Mouse (Mus musculus): ENCODE measurements around the gene Tsr3. TPM values are rescaled to one million over a fixed set of nuclear protein-coding genes. Genes with fewer than 3 reads are reported as not detected.

Gene Tsr3
- total and polyA plus RNA-seq, 2 experiments from 2014 or later, result 24.3 to 31.2 TPM

- WGBS, result 71% methylated on average over 18 of the region's 18 CpGs
- peaks cover 4% of the 10 kb centered on the region for H3K36me3 ChIP-seq (replicated peaks; ENCODE audit: control insufficient read depth, insufficient read depth, low read length)
- H3K9ac ChIP-seq (replicated peaks; ENCODE audit: low read depth, low read length), result no peak overlapping the region
- no peaks in the 10 kb centered on the region; the same call in 1 of the 2 replicates for H3K27me3 ChIP-seq (ENCODE audit: control insufficient read depth, insufficient read depth, low read length)
- TF ChIP-seq EP300 (IDR thresholded peaks at IDR 0.05; ENCODE audit: low read depth) (no peak), CTCF (IDR thresholded peaks at IDR 0.05; ENCODE audit: low read depth) (no peak)
- no peaks in the 10 kb centered on the region for H3K4me1 ChIP-seq (ENCODE audit: control insufficient read depth, insufficient read depth)
- no peaks in the 10 kb centered on the region for H3K9me3 ChIP-seq (replicated peaks; ENCODE audit: control insufficient read depth, low read length)
- no peak for ATAC-seq (ENCODE audit: insufficient read depth, low read depth)
- no peak overlapping the region for H3K4me2 ChIP-seq (ENCODE audit: low read depth, low read length)
- H3K27ac ChIP-seq (ENCODE audit: low read depth), result no peak overlapping the region
- DNase-seq (ENCODE audit: low spot score), result no peak
- H3K4me3 ChIP-seq (ENCODE audit: low read depth, low read length), result no peak overlapping the region
Measured at GRCm38 (mm10) chr17:25248033-25248750, 8.2 kb downstream of the Tsr3 start.

DNA sequence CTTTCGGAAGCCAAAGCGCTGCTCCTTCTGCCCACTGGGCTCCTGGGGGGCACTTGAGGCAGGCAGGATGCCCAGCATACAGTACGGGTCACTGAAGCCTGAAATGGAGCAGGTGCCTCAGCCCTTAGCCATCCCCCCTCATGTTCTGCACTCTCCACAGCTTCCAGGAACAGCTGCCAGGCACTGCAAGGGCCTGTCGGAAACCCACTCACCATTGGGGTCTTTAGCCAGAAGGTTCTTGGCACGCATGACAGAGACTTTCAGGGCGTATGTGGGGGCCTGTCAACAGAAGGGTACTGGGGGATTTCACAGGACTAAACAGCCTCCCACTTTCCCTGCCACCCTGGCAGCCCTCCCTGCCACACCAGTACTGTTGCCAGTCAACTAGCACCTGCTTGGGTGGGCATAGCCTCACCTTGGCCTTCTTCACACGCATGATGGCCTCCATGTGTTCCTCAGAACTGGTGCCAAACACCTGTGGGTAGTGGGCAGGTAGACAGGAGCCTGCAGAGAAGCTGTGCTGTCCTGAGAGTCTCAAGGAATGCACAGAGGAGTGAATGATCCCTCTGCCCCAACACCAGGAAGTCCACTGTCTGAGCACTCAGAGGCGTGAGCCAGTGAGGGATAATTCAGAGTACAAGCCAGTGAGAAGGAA is 10.3 kb downstream of the Tsr3 start:
- H3K4me1 ChIP-seq (ENCODE audit: control insufficient read depth, insufficient read depth), result no peaks in the 10 kb centered on the region
- TF ChIP-seq CTCF (IDR thresholded peaks at IDR 0.05; ENCODE audit: low read depth) (no peak), EP300 (IDR thresholded peaks at IDR 0.05; ENCODE audit: low read depth) (no peak)
- no peak for ATAC-seq (ENCODE audit: insufficient read depth, low read depth)
- H3K9ac ChIP-seq (replicated peaks; ENCODE audit: low read depth, low read length), result no peak overlapping the region
- no peak overlapping the region for H3K4me2 ChIP-seq (ENCODE audit: low read depth, low read length)
- no peaks in the 10 kb centered on the region for H3K36me3 ChIP-seq (replicated peaks; ENCODE audit: control insufficient read depth, insufficient read depth, low read length)
- DNase-seq (ENCODE audit: low spot score), result no peak
- peaks cover 17% of the 10 kb centered on the region for H3K27me3 ChIP-seq (ENCODE audit: control insufficient read depth, insufficient read depth, low read length)
- no peak overlapping the region for H3K4me3 ChIP-seq (ENCODE audit: low read depth, low read length)
- H3K9me3 ChIP-seq (replicated peaks; ENCODE audit: control insufficient read depth, low read length), result no peaks in the 10 kb centered on the region
- 71% methylated on average over 8 of the region's 8 CpGs for WGBS
- no peak overlapping the region for H3K27ac ChIP-seq (ENCODE audit: low read depth)

DNA sequence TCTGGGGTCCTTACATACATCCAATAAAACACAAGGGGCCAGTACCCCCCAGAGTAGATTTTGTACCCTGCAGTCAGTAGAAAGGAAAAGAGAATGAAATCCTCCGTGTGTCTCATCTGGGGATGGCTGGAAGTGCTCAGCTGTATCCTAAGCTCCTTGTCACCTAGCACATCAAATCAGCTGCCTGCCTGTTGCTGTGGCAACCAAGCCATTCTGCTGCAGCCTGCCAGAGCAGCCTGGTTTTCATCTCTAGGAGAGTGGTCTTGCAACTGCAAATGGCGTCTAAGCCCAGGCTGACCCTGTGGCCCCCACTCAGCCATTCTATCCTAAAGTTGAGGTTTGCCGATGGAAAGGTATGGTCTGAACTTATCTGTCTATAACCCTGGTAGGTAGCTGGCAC is 12.7 kb downstream of the Tsr3 start:
- no peak for DNase-seq (ENCODE audit: low spot score)
- TF ChIP-seq EP300 (IDR thresholded peaks at IDR 0.05; ENCODE audit: low read depth), result no peak
- no peak for TF ChIP-seq CTCF (IDR thresholded peaks at IDR 0.05; ENCODE audit: low read depth)
- peaks cover 5% of the 10 kb centered on the region; the same call in 1 of the 2 replicates for H3K4me1 ChIP-seq (ENCODE audit: control insufficient read depth, insufficient read depth)
- no peaks in the 10 kb centered on the region for H3K36me3 ChIP-seq (replicated peaks; ENCODE audit: control insufficient read depth, insufficient read depth, low read length)
- WGBS, result 41% methylated on average over 3 of the region's 3 CpGs
- H3K9me3 ChIP-seq (replicated peaks; ENCODE audit: control insufficient read depth, low read length), result no peaks in the 10 kb centered on the region
- H3K27ac ChIP-seq (ENCODE audit: low read depth), result no peak overlapping the region
- peaks cover 25% of the 10 kb centered on the region for H3K27me3 ChIP-seq (ENCODE audit: control insufficient read depth, insufficient read depth, low read length)
- H3K4me3 ChIP-seq (ENCODE audit: low read depth, low read length), result no peak overlapping the region
- no peak overlapping the region for H3K4me2 ChIP-seq (ENCODE audit: low read depth, low read length)
- H3K9ac ChIP-seq (replicated peaks; ENCODE audit: low read depth, low read length), result no peak overlapping the region
- ATAC-seq (ENCODE audit: insufficient read depth, low read depth), result no peak

DNA sequence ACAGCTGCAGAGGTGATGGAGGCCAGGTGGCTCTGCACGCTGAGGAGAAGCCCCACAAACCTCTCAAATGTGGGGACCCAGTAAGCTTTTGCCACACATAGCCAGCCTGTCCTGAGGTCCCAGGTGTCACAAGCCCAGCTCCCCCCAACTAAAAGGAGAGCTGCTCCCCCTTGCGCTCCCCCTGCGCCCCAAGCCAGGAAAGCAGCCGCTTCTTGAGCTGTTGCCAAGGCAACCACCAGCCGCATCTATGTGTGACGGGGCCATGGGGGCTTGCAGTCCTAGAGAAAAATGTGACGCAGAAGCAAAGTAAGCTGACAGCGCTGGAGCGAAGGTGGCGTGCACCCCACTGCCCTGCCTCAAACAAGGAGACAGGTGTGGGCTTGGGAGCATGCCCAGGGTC is 13.8 kb downstream of the Tsr3 start:
- 30% methylated on average over 10 of the region's 10 CpGs for WGBS
- no peak overlapping the region for H3K4me3 ChIP-seq (ENCODE audit: low read depth, low read length)
- DNase-seq (ENCODE audit: low spot score) (no peak), ATAC-seq (ENCODE audit: insufficient read depth, low read depth) (no peak)
- no peak overlapping the region for H3K4me2 ChIP-seq (ENCODE audit: low read depth, low read length)
- TF ChIP-seq CTCF (IDR thresholded peaks at IDR 0.05; ENCODE audit: low read depth) (no peak), EP300 (IDR thresholded peaks at IDR 0.05; ENCODE audit: low read depth) (no peak)
- no peaks in the 10 kb centered on the region for H3K9me3 ChIP-seq (replicated peaks; ENCODE audit: control insufficient read depth, low read length)
- peaks cover 25% of the 10 kb centered on the region for H3K27me3 ChIP-seq (ENCODE audit: control insufficient read depth, insufficient read depth, low read length)
- no peak overlapping the region for H3K9ac ChIP-seq (replicated peaks; ENCODE audit: low read depth, low read length)
- H3K27ac ChIP-seq (ENCODE audit: low read depth), result no peak overlapping the region
- 0 out of 2 replicates have a peak, but pooled peaks cover 7% of the 10 kb centered on the region for H3K36me3 ChIP-seq (replicated peaks; ENCODE audit: control insufficient read depth, insufficient read depth, low read length)
- H3K4me1 ChIP-seq (ENCODE audit: control insufficient read depth, insufficient read depth), result peaks cover 5% of the 10 kb centered on the region; the same call in 1 of the 2 replicates

DNA sequence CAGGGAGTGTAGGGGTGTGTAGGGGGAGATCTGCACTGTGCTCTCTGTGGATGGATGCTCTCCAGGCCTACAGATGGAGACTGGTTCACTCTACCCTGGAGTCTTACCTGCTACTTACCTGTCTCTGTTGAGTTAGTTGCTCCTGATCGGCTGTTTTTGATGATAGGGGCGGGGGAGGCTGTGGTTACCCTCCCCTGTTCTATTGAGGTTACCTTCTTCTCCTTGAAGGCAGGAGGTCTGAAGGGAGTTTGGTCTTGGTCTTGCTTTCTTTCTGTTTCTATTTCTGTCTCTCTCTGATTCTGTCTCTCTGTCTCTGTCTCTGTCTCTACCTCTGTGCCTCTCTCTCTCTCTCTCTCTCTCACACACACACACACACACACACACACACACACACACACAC is 15.1 kb downstream of the Tsr3 start:
- no peak overlapping the region for H3K27ac ChIP-seq (ENCODE audit: low read depth)
- H3K36me3 ChIP-seq (replicated peaks; ENCODE audit: control insufficient read depth, insufficient read depth, low read length), result peaks cover 9% of the 10 kb centered on the region; the same call in 1 of the 2 replicates
- H3K9ac ChIP-seq (replicated peaks; ENCODE audit: low read depth, low read length), result no peak overlapping the region
- peaks cover 25% of the 10 kb centered on the region for H3K27me3 ChIP-seq (ENCODE audit: control insufficient read depth, insufficient read depth, low read length)
- no peak for TF ChIP-seq CTCF (IDR thresholded peaks at IDR 0.05; ENCODE audit: low read depth)
- no peak for TF ChIP-seq EP300 (IDR thresholded peaks at IDR 0.05; ENCODE audit: low read depth)
- ATAC-seq (ENCODE audit: insufficient read depth, low read depth) (no peak), DNase-seq (ENCODE audit: low spot score) (no peak)
- H3K9me3 ChIP-seq (replicated peaks; ENCODE audit: control insufficient read depth, low read length), result no peaks in the 10 kb centered on the region
- WGBS, result 63% methylated on average over 2 of the region's 2 CpGs
- H3K4me2 ChIP-seq (ENCODE audit: low read depth, low read length), result no peak overlapping the region
- no peak overlapping the region for H3K4me3 ChIP-seq (ENCODE audit: low read depth, low read length)
- H3K4me1 ChIP-seq (ENCODE audit: control insufficient read depth, insufficient read depth), result peaks cover 5% of the 10 kb centered on the region; the same call in 1 of the 2 replicates
